Mouse (Mus musculus) thymus, postnatal 14 days (tissue): ENCODE measurements around the gene Nod1.
"Not testable (repeated sequence)": the region's sequence is repeated elsewhere in the genome, so short reads cannot be mapped to it uniquely, and the experiment has no call there.

Experiments
- DNase-seq: peaks from one replicate; pipeline ENCODE4 v3.0.0; 2021

Nod1 gene

GRCm38 (mm10) chr6:54975616-54976015, 3.2 kb upstream of the Nod1 start:
- no peak for DNase-seq

GRCm38 (mm10) chr6:54974501-54974900, 2.1 kb upstream of the Nod1 start:
- DNase-seq = peak; percentile 61

- peak; percentile 48 for DNase-seq
These were observed 458 bp upstream of the Nod1 start for GRCm38 (mm10) chr6:54972929-54973211.

- no peak for DNase-seq
These were observed 691 bp downstream of the Nod1 start for GRCm38 (mm10) chr6:54971731-54972110.

GRCm38 (mm10) chr6:54970506-54970905, 1.9 kb downstream of the Nod1 start:
- no peak for DNase-seq

- no peak for DNase-seq
These were observed 2.6 kb downstream of the Nod1 start for GRCm38 (mm10) chr6:54969801-54970200.

- DNase-seq = no peak
These were observed 4.8 kb downstream of the Nod1 start for GRCm38 (mm10) chr6:54967591-54967990.

- DNase-seq = peak; percentile 44
These were observed 7.2 kb downstream of the Nod1 start for GRCm38 (mm10) chr6:54965234-54965633.

GRCm38 (mm10) chr6:54964755-54965154, 7.7 kb downstream of the Nod1 start:
- no peak for DNase-seq

GRCm38 (mm10) chr6:54963599-54963998, 8.8 kb downstream of the Nod1 start:
- DNase-seq = no peak

- DNase-seq = no peak
These were observed 14.8 kb downstream of the Nod1 start for GRCm38 (mm10) chr6:54957655-54958054.

- DNase-seq = no peak
These were observed 16.0 kb downstream of the Nod1 start for GRCm38 (mm10) chr6:54956425-54956824.

- DNase-seq = no peak
These were observed 16.5 kb downstream of the Nod1 start for GRCm38 (mm10) chr6:54955949-54956348.

GRCm38 (mm10) chr6:54954659-54955414, 17.6 kb downstream of the Nod1 start:
- no peak for DNase-seq

GRCm38 (mm10) chr6:54953399-54953798, 19.0 kb downstream of the Nod1 start:
- not testable (repeated sequence) for DNase-seq

GRCm38 (mm10) chr6:54952542-54952941, 19.9 kb downstream of the Nod1 start:
- no peak for DNase-seq

- no peak for DNase-seq
These were observed 23.7 kb downstream of the Nod1 start for GRCm38 (mm10) chr6:54948682-54949081.

- no peak for DNase-seq
These were observed 26.0 kb downstream of the Nod1 start for GRCm38 (mm10) chr6:54946241-54946953.

- no peak for DNase-seq
These were observed 27.9 kb downstream of the Nod1 start for GRCm38 (mm10) chr6:54944551-54944950.

GRCm38 (mm10) chr6:54943753-54944152, 28.7 kb downstream of the Nod1 start:
- no peak for DNase-seq

GRCm38 (mm10) chr6:54943292-54943691, 29.1 kb downstream of the Nod1 start:
- DNase-seq = no peak

- DNase-seq = no peak
These were observed 31.3 kb downstream of the Nod1 start for GRCm38 (mm10) chr6:54941149-54941548.

GRCm38 (mm10) chr6:54940126-54940525, 32.3 kb downstream of the Nod1 start:
- DNase-seq = no peak

- no peak for DNase-seq
These were observed 32.8 kb downstream of the Nod1 start for GRCm38 (mm10) chr6:54939631-54940030.

- peak; percentile 25 for DNase-seq
These were observed 35.9 kb downstream of the Nod1 start for GRCm38 (mm10) chr6:54936496-54936895.
